Mouse (Mus musculus) stomach, postnatal 0 days (tissue): Measurements from ENCODE around the gene Pcp4l1. TPM values are rescaled to one million over a fixed set of nuclear protein-coding genes. Genes with fewer than 3 reads are reported as not detected.
A peak's percentile ranks its signal among the peaks of the same experiment; 100 is the strongest.

ENCODE experiments used
- ATAC-seq: fragments of 200-750 bp; cut with Nextera tagmentation; 2 replicates; pipeline ENCODE4 v1.8.0; 2017; ENCODE audit not compliant: low FRiP score, low TSS enrichment
- DNase-seq: peaks from one replicate; pipeline ENCODE4 v3.0.0-alpha.2; 2016; ENCODE audit warnings: low spot score
- H3K27ac ChIP-seq: fragments of 300-500 bp; sonication (generic); replicated peaks from 2 replicates; pipeline ENCODE4 v1.5.1; 2014; ENCODE audit warnings: mild to moderate bottlenecking, control low read depth
- H3K27me3 ChIP-seq: fragments of 300-500 bp; sonication (generic); 2 replicates; pipeline ENCODE4 v1.6.1; 2014; ENCODE audit warnings: low read length; ENCODE audit not compliant: control insufficient read depth, insufficient read depth
- H3K36me3 ChIP-seq: fragments of 300-500 bp; sonication (generic); 2 replicates; pipeline ENCODE4 v1.6.1; 2014; ENCODE audit warnings: low read length, mixed read lengths; ENCODE audit not compliant: control insufficient read depth, insufficient read depth
- H3K4me1 ChIP-seq: fragments of 300-500 bp; sonication (generic); replicated peaks from 2 replicates; pipeline ENCODE4 v1.6.1; 2014; ENCODE audit warnings: antibody characterized with exemption; ENCODE audit not compliant: control insufficient read depth, insufficient read depth
- H3K4me2 ChIP-seq: fragments of 300-500 bp; sonication (generic); replicated peaks from 2 replicates; pipeline ENCODE4 v1.6.1; 2014; ENCODE audit warnings: low read depth, mild to moderate bottlenecking, control low read depth, moderate library complexity
- H3K4me3 ChIP-seq: fragments of 300-500 bp; sonication (generic); 2 replicates; pipeline ENCODE4 v1.5.1; 2014; ENCODE audit warnings: low read depth, low read length, control low read depth
- H3K9ac ChIP-seq: fragments of 300-500 bp; sonication (generic); 2 replicates; pipeline ENCODE4 v1.6.1; 2014; ENCODE audit warnings: mild to moderate bottlenecking, low read length, control low read depth, mixed read lengths
- H3K9me3 ChIP-seq: fragments of 300-500 bp; sonication (generic); 2 replicates; pipeline ENCODE4 v1.6.1; 2016; ENCODE audit warnings: low read length; ENCODE audit not compliant: control insufficient read depth
- CTCF ChIP-seq: IDR thresholded peaks from 2 replicates; pipeline ENCODE4 v1.5.1; 2016; ENCODE audit warnings: antibody characterized with exemption, low read depth, mild to moderate bottlenecking, moderate library complexity
- EP300 ChIP-seq: optimal IDR thresholded peaks from 2 replicates; pipeline ENCODE3; 2016; ENCODE audit warnings: antibody characterized with exemption
- WGBS: fragments of 180-500 bp; shearing (Covaris S2); extraction: QIAGEN DNeasy Blood & Tissue Kit; methylation state at CpG from one replicate; pipeline ENCODE4 v1.1.7; 2014; 5-methylcytosine and 5-hydroxymethylcytosine counted together
- polyA plus RNA-seq: library from polyadenylated mRNA; unstranded; fragments of >200 nt; fragmentation: Nextera tagmentation; extraction: Ambion mirVana; gene quantifications from 2 replicates; pipeline ENCODE4 v1.2.1, GENCODE M21; 2015

Pcp4l1 gene
- polyA plus RNA-seq, 1 experiment from 2014 or later = 42.2 TPM

- no peak for DNase-seq
These were observed 31.8 kb downstream of the Pcp4l1 start for GRCm38 (mm10) chr1:171164258-171164657.

GRCm38 (mm10) chr1:171162526-171162925, 33.5 kb downstream of the Pcp4l1 start:
- Histone ChIP-seq H3K9ac (no peak overlapping the region), H3K36me3 (no peaks in the 10 kb centered on the region), H3K4me1 (no peaks in the 10 kb centered on the region), H3K27ac (no peak overlapping the region), H3K4me2 (no peak overlapping the region), H3K9me3 (no peaks in the 10 kb centered on the region), H3K27me3 (no peaks in the 10 kb centered on the region), H3K4me3 (no peak overlapping the region)
- DNase-seq = no peak
- no peak for ATAC-seq
- WGBS = 87% methylated on average over 3 of the region's 3 CpGs
- no peak for TF ChIP-seq EP300
- TF ChIP-seq CTCF = no peak

More at GRCm38 (mm10) chr1:171164258-171164657, 31.8 kb downstream of the Pcp4l1 start:
- Histone ChIP-seq H3K27me3 (no peaks in the 10 kb centered on the region), H3K36me3 (no peaks in the 10 kb centered on the region), H3K9ac (no peak overlapping the region), H3K4me2 (no peak overlapping the region), H3K9me3 (no peaks in the 10 kb centered on the region), H3K4me3 (no peak overlapping the region), H3K27ac (no peak overlapping the region), H3K4me1 (no peaks in the 10 kb centered on the region)
- ATAC-seq = no peak
- WGBS = 32% methylated on average over 3 of the region's 3 CpGs
- no peak for TF ChIP-seq EP300
- peak; percentile 66 for TF ChIP-seq CTCF

DNA sequence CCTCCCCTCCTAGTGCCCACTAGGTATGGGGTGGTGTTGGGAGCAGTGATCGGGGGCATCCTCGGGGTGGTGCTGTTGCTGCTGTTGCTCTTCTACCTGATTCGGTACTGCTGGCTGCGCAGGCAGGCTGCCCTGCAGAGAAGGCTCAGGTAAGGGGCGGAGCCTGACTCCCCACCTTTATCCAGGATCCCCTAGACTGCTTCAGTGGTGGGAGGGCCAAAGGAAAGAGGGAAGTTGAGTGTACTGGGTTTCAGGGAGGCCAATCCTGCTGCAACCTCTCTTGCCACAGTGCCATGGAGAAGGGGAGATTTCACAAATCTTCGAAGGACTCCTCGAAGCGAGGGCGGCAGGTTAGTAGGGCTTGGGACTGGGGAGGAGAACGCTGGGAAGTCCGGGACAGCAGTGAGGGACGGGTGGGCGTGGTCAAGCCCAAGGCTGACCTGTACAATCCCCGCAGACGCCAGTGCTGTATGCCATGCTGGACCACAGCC, 36.5 kb downstream of the Pcp4l1 start:
- DNase-seq (peak; percentile 71), ATAC-seq (peak; percentile 74)
- 0 out of 2 replicates have a peak overlapping the region, but pooled peaks have one; percentile 18 for H3K9ac ChIP-seq
- no peaks in the 10 kb centered on the region for H3K4me1 ChIP-seq
- WGBS = 6% methylated on average over 15 of the region's 15 CpGs
- H3K9me3 ChIP-seq = no peaks in the 10 kb centered on the region
- H3K27me3 ChIP-seq = no peaks in the 10 kb centered on the region
- TF ChIP-seq EP300 (no peak), CTCF (peak; percentile 63)
- peak overlapping the region; percentile 51 for H3K4me2 ChIP-seq
- H3K4me3 ChIP-seq = peak overlapping the region; percentile 21; the same call in 1 of the 2 replicates
- no peaks in the 10 kb centered on the region for H3K36me3 ChIP-seq
- no peak overlapping the region for H3K27ac ChIP-seq

DNA sequence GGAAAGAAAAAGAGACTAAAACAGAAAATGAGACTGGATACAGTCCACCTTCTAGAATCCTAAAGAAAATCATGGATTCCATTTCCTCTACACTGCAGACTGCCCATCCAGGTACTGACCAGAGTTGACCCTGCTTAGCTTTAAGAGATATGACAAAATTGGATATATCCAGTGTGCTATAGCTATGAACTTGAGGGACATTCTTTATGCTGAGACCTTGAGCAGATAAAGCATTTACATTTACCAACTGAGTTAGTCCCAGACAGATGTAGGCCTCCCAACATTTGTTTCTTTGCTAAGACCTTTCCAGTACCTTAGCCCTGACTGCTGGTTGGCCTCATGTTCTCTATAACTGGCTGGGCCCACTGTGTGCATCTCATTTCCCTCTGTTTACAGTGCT, 38.1 kb downstream of the Pcp4l1 start:
- H3K27ac ChIP-seq = no peak overlapping the region
- no peaks in the 10 kb centered on the region for H3K27me3 ChIP-seq
- no peak for TF ChIP-seq EP300
- TF ChIP-seq CTCF = no peak
- no peak overlapping the region for H3K4me2 ChIP-seq
- H3K9ac ChIP-seq = no peak overlapping the region
- H3K4me1 ChIP-seq = no peaks in the 10 kb centered on the region
- DNase-seq = no peak
- H3K36me3 ChIP-seq = no peaks in the 10 kb centered on the region
- no peaks in the 10 kb centered on the region for H3K9me3 ChIP-seq
- no peak overlapping the region for H3K4me3 ChIP-seq
- ATAC-seq = no peak

DNA sequence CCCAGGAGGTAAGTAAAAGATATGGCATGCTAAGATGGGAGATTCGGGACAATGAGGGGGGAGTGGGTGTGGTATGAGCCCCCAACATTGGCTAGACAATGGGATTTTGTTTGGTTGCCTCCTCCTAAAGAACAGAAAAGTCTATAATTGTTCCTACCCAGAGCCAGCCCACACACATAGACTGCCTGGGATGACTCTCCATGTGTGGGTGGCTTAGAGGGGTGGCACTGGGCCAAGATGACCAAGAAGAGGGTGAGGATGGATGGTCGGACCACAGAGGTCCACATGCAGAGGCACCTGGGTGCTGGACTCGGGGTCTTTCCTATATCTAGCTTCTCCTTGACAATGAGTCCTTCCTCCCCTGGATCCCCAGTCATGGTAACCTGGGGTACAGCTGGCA, 39.4 kb downstream of the Pcp4l1 start:
- Histone ChIP-seq H3K36me3 (no peaks in the 10 kb centered on the region), H3K27me3 (no peaks in the 10 kb centered on the region), H3K4me3 (no peak overlapping the region), H3K27ac (no peak overlapping the region), H3K4me1 (no peaks in the 10 kb centered on the region), H3K9ac (no peak overlapping the region), H3K4me2 (no peak overlapping the region), H3K9me3 (no peaks in the 10 kb centered on the region)
- ATAC-seq = no peak
- TF ChIP-seq CTCF = no peak
- no peak for TF ChIP-seq EP300
- DNase-seq = no peak
- WGBS = 48% methylated on average over 3 of the region's 3 CpGs

DNA sequence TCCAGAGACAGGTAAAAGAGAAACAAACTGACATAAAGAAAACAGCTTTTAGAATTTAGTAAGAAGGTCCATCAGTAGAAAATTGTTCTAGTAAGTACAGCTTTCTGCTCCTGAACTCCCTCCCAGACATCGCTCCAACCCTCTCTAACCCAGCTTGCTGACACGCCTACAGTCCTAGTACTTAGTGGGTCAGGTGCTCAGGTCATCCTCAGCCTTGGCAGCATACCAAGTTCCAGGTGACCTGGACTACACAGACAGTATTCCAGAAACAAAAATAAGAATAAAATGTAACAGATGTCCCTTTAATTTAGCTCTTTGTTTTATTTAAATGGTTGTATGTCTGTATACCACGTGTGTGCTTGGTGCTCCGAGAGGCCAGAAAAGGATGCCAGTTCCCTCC, 44.1 kb downstream of the Pcp4l1 start:
- DNase-seq = no peak
- 71% methylated on average over 4 of the region's 4 CpGs for WGBS
- Histone ChIP-seq H3K27me3 (no peaks in the 10 kb centered on the region), H3K27ac (no peak overlapping the region), H3K9me3 (no peaks in the 10 kb centered on the region), H3K9ac (no peak overlapping the region), H3K4me3 (no peak overlapping the region), H3K4me1 (0 out of 2 replicates have a peak, but pooled peaks cover 2% of the 10 kb centered on the region), H3K36me3 (no peaks in the 10 kb centered on the region), H3K4me2 (no peak overlapping the region)
- ATAC-seq = no peak
- no peak for TF ChIP-seq CTCF
- TF ChIP-seq EP300 = no peak
